Mouse (Mus musculus) myocyte (in vitro differentiated cells): ENCODE measurements around the gene Sh3rf3.

Source experiments
- E2F4 ChIP-seq: IDR thresholded peaks from one replicate; pipeline ENCODE4 v1.6.1; 2011; ENCODE audit warnings: mild to moderate bottlenecking, control low read depth, moderate library complexity; ENCODE audit not compliant: insufficient read depth
- MAX ChIP-seq: IDR thresholded peaks from one replicate; pipeline ENCODE4 v1.6.1; 2011; ENCODE audit warnings: low read depth, mild to moderate bottlenecking, control low read depth
- MYOD1 ChIP-seq, 3 experiments: IDR thresholded peaks; one replicate each; pipeline ENCODE4 v1.6.1; 2011; ENCODE audit warnings: control low read depth in 2 of 3, low read depth in 2 of 3, mild to moderate bottlenecking in 2 of 3, moderate library complexity in 1 of 3; ENCODE audit not compliant: insufficient read length in 2 of 3, control insufficient read depth in 1 of 3
- MYOG ChIP-seq, 3 experiments: IDR thresholded peaks; one replicate each; pipeline ENCODE4 v1.6.1; 2011; ENCODE audit warnings: control low read depth in 2 of 3, low read depth in 2 of 3, mild to moderate bottlenecking in 2 of 3; ENCODE audit not compliant: insufficient read length in 2 of 3, control insufficient read depth in 1 of 3, insufficient read depth in 1 of 3
- POLR2A ChIP-seq: IDR thresholded peaks from one replicate; pipeline ENCODE4 v1.6.1; 2011; ENCODE audit warnings: low read depth, mild to moderate bottlenecking, control low read depth, moderate library complexity; ENCODE audit not compliant: insufficient read length
- POLR2AphosphoS2 ChIP-seq: IDR thresholded peaks from one replicate; pipeline ENCODE4 v1.6.1; 2011; ENCODE audit warnings: low read depth, control low read depth; ENCODE audit not compliant: insufficient read length
- TCF12 ChIP-seq: IDR thresholded peaks from one replicate; pipeline ENCODE4 v1.6.1; 2011; ENCODE audit warnings: mild to moderate bottlenecking, control low read depth; ENCODE audit not compliant: poor library complexity, insufficient read depth, severe bottlenecking
- USF1 ChIP-seq: IDR thresholded peaks from one replicate; pipeline ENCODE4 v1.6.1; 2011; ENCODE audit warnings: low read depth, mild to moderate bottlenecking, control low read depth, moderate library complexity

DNA sequence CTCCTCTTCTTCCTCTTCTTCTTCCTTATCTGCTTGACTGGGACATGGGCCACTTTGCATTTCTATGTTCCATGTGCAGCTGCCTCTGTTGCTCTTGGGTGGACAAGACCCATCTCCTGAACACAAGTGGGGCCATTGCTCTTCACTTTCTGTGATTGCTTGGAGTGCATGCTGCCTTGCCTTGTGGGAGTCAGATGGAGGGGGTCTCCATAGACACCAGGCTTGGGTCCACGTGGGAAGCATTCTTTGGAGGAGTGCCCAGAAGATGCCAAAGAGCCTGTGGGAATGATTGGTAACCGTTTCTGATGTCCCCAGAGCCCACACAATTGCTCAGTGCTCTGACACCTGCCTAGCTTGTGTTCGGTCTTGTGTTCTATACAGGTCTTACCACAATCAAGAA is 124.4 kb downstream of the Sh3rf3 start:
- TF ChIP-seq MYOD1 (IDR thresholded peaks at IDR 0.05; ENCODE audit: control insufficient read depth in 1 of 3, insufficient read length in 2 of 3, low read depth in 2 of 3) (no peak), POLR2A (no peak), MYOG (IDR thresholded peaks at IDR 0.05; ENCODE audit: control insufficient read depth in 1 of 3, insufficient read depth in 1 of 3, insufficient read length in 2 of 3, low read depth in 2 of 3) (no peak), MAX (no peak), TCF12 (no peak), POLR2AphosphoS2 (no peak), USF1 (no peak), E2F4 (no peak)
